Mouse (Mus musculus) cerebellum, adult 2 months (tissue): ENCODE measurements at regions not wholly inside any gene's neighbourhood (a gene's known extent, or its start where the extent isn't known, plus 50 kb on each side); places are given as distances from the start of the nearest gene placed in this dataset.

ENCODE experiments used
- CTCF ChIP-seq: fragments of 200-500 bp; IDR thresholded peaks from 2 replicates; pipeline ENCODE4 v1.5.1; 2011; ENCODE audit warnings: low read depth, mild to moderate bottlenecking, control low read depth, low read length, moderate library complexity, borderline replicate concordance; ENCODE audit not compliant: insufficient read depth
- POLR2A ChIP-seq: fragments of 200-500 bp; IDR thresholded peaks from 2 replicates; pipeline ENCODE4 v1.6.1; 2011; ENCODE audit warnings: low read length, control low read depth, borderline replicate concordance; ENCODE audit not compliant: insufficient read depth

- TF ChIP-seq CTCF = no peak
- no peak for TF ChIP-seq POLR2A
These were observed 625.6 kb downstream of the Crisp4 start for GRCm38 (mm10) chr1:17520118-17520517.
